Mouse (Mus musculus) olfactory bulb, adult 2 months (tissue): ENCODE data around the gene Lgmn.

Experiments
- CTCF ChIP-seq: fragments of 200-500 bp; IDR thresholded peaks from 2 replicates; pipeline ENCODE4 v1.5.1; 2012; ENCODE audit warnings: low read depth, mild to moderate bottlenecking, low read length, moderate library complexity; ENCODE audit not compliant: insufficient read depth
- POLR2A ChIP-seq: fragments of 200-500 bp; IDR thresholded peaks from 2 replicates; pipeline ENCODE4 v1.6.1; 2012; ENCODE audit warnings: mild to moderate bottlenecking, low read depth, low read length, moderate library complexity; ENCODE audit not compliant: insufficient read depth

GRCm38 (mm10) chr12:102430228-102430627 is 9.4 kb downstream of the Lgmn start:
- TF ChIP-seq CTCF = no peak
- TF ChIP-seq POLR2A = no peak
